Mouse (Mus musculus): ENCODE results near the gene Dnmbp. TPM values are rescaled to one million over a fixed set of nuclear protein-coding genes. Genes with fewer than 3 reads are reported as not detected.
"Not testable (repeated sequence)": the region's sequence is repeated elsewhere in the genome, so short reads cannot be mapped to it uniquely, and the experiment has no call there.

Dnmbp gene
- total RNA-seq, 2 experiments from 2014 or later = 2.3 to 5.0 TPM

DNA sequence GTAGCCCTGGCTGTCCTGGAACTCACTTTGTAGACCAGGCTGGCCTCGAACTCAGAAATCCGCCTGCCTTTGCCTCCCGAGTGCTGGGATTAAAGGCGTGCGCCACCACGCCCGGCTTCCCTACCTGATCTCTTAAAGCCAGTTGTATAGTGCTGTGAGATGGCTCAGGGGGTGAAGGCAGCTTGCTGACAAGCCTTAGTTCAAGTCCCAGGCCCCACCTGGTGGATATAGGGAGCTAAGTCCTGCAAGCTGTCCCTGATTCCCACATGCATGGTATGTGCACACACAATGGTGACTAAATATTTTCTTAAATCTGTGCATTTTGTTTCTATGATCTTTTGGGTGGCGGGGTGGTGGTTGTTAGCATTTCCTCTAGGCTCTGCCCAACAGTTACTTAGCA lies 12.9 kb upstream of the Dnmbp start:
- not testable (repeated sequence) for ATAC-seq (replicated peaks; ENCODE audit: low FRiP score, poor library complexity, severe bottlenecking)

DNA sequence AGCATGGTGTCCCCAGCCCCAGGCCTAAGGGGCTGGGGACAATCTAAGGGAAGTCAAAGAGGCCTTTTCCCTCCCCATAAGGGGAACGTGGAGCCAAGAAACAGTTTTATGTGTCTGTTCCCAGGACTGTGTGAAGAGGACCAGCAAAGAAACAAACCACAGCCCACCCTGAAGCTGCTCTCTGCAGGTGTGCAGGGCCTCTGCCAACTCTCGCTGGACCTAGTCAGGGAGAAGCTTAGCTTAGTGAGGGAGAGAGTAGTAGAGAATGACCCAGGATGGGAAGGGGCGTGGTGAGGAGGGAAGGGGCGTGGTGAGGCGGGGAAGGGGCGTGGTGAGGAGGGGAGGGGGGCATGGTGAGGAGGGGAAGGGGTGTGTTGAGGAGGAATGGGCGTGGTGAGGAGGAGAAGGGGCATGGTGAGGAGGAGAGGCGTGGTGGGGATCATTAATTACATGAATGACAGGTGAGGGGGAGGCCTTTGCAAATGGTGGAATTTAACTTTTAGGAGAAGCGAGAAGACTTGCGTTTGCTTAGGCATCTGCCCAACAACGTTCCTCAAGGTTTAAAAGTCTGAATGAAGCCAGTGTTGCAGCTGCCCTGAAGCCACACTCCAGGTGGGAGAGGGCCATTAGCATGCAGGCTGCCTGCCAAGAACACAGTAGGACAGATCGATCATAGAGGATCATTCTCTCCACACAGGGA lies 9.3 kb upstream of the Dnmbp start:
- ATAC-seq (replicated peaks; ENCODE audit: low FRiP score, poor library complexity, severe bottlenecking) = no peak

- no peak for ATAC-seq (replicated peaks; ENCODE audit: low FRiP score, poor library complexity, severe bottlenecking)
These were observed 4.6 kb upstream of the Dnmbp start for GRCm38 (mm10) chr19:43944566-43944965.

DNA sequence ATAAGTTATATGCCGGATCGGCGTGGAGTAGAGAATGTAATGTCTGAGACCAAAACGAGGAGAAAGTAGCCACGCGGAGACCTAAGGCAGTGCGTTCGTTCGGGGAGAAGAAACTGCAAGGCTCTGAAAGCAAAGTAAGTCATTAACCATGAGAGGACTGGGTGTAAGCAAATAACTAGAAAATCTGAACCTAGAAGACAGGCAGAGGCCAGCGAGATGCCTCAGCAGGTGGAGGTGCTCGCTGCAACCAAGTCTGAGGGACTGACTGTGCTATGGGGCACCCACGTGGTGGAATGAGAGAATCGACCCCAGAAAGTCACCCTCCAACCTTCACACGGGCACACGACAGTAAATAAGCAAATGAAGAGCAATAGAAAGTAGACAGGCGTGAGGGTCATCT lies 3.1 kb upstream of the Dnmbp start:
- ATAC-seq (replicated peaks; ENCODE audit: low FRiP score, poor library complexity, severe bottlenecking) = no peak

DNA sequence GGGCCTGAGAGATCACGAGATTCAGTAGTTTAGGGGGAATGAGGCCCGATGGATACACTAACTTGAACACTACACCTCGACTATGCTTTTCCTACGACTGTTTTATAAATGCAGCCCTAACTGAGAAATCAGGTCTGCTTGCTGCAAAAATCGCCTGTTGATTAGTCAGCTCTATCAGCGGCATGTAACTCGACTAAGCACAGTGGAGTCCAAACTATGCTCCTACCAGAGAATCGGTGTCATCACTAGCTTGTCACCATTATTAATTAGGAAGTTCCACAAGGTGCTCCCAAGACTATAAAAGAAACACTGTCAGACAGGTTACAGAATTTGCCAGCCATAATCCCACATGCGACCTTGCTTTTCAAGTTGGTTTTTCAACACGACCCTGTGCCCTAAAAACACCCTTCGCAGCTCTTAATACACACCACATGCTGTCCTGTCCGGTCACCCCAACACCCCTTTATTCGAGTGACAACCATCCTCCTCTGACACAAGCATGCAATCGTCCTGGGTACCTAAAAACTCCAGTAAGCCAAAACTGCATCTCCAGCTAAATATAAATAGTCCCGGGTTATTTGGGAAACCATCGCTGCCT lies 721 bp downstream of the Dnmbp start:
- no peak for ATAC-seq (replicated peaks; ENCODE audit: low FRiP score, poor library complexity, severe bottlenecking)

GRCm38 (mm10) chr19:43938355-43938754 lies 1.6 kb downstream of the Dnmbp start:
- ATAC-seq (replicated peaks; ENCODE audit: low FRiP score, poor library complexity, severe bottlenecking) = no peak

DNA sequence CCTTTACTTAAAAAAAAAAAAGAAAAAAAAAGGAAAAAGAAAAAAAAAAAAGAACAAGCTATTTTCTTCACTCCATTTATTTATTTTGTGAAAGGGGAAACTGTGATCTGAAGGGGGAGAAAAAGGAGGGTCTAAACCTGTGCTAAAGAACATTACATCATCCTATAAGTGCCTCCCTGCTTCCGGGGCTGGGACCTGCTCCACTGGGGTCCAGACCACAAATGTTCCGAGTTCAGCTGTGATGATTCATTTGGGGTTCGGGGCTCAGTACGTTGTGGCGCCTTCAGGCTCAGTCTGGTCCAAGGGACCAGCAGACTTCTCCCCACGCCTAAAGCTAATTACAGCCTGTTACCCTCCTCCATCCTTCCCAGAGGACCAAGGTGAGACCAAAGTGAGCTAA lies 9.1 kb downstream of the Dnmbp start:
- no peak for ATAC-seq (replicated peaks; ENCODE audit: low FRiP score, poor library complexity, severe bottlenecking)

GRCm38 (mm10) chr19:43930366-43930765 lies 9.6 kb downstream of the Dnmbp start:
- no peak for ATAC-seq (replicated peaks; ENCODE audit: low FRiP score, poor library complexity, severe bottlenecking)

DNA sequence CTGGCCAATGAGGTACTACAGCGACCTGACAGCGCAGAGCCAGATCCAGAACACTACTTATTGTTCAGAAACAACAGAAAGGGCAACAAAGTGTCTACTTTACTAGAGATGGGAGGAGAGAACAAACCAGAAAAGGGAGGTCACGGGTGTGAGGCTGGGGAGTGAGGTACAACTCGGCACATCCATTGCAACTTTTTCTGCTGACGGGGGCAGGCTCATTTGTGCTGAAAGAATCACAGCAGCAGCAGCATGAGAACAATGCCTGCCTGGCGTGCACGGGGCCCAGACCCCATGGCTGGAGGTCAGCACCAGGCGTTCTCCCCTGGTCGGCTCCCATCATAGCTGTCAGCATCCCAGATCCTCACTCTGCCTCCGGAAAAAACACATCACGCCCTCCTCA lies 10.1 kb downstream of the Dnmbp start:
- no peak for ATAC-seq (replicated peaks; ENCODE audit: low FRiP score, poor library complexity, severe bottlenecking)

- ATAC-seq (replicated peaks; ENCODE audit: low FRiP score, poor library complexity, severe bottlenecking) = no peak
These were observed 12.0 kb downstream of the Dnmbp start for GRCm38 (mm10) chr19:43927967-43928366.

DNA sequence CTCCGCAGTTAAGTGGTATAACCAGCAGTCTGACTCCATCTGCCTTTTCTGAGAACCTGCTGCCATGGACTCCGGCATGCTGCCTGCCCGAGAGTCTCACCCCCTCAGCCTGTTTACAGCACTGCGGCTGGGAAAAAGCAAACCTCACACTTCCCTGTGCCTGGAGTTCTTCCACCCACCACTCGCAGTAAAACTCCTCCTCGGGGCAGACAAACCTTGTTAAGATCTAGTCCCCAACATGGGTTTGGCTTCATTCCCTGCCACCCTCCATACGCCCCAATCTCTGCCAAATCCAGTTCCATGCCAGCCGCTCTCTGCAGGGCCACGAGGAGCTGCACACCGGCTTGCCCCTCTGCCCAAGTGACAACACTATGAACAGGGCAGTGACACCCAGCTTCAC lies 12.9 kb downstream of the Dnmbp start:
- no peak for ATAC-seq (replicated peaks; ENCODE audit: low FRiP score, poor library complexity, severe bottlenecking)

GRCm38 (mm10) chr19:43926141-43926987 lies 13.6 kb downstream of the Dnmbp start:
- ATAC-seq (replicated peaks; ENCODE audit: low FRiP score, poor library complexity, severe bottlenecking) = no peak

GRCm38 (mm10) chr19:43924361-43924760 lies 15.6 kb downstream of the Dnmbp start:
- ATAC-seq (replicated peaks; ENCODE audit: low FRiP score, poor library complexity, severe bottlenecking) = no peak

DNA sequence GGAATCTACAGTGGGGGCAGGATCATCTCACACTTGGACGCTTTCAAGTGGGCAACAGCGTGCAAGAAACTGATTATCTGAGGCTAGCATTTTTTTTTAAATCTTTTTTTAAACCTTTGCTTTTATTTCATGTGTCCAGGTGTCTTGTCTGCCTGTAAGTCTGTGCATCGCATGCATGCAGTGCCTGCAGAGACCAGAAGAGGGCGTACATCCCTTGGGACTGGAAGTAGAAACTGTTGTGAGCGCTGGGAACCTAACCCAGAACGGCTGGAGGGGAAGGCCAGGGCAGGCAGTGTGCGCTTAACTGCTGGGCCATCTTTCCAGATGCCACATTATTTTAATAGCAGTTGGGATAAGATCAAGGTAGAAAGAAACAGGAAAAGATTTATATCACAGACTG lies 17.0 kb downstream of the Dnmbp start:
- ATAC-seq (replicated peaks; ENCODE audit: low FRiP score, poor library complexity, severe bottlenecking) = no peak

- ATAC-seq (replicated peaks; ENCODE audit: low FRiP score, poor library complexity, severe bottlenecking) = no peak
These were observed 18.6 kb downstream of the Dnmbp start for GRCm38 (mm10) chr19:43921410-43921809.

DNA sequence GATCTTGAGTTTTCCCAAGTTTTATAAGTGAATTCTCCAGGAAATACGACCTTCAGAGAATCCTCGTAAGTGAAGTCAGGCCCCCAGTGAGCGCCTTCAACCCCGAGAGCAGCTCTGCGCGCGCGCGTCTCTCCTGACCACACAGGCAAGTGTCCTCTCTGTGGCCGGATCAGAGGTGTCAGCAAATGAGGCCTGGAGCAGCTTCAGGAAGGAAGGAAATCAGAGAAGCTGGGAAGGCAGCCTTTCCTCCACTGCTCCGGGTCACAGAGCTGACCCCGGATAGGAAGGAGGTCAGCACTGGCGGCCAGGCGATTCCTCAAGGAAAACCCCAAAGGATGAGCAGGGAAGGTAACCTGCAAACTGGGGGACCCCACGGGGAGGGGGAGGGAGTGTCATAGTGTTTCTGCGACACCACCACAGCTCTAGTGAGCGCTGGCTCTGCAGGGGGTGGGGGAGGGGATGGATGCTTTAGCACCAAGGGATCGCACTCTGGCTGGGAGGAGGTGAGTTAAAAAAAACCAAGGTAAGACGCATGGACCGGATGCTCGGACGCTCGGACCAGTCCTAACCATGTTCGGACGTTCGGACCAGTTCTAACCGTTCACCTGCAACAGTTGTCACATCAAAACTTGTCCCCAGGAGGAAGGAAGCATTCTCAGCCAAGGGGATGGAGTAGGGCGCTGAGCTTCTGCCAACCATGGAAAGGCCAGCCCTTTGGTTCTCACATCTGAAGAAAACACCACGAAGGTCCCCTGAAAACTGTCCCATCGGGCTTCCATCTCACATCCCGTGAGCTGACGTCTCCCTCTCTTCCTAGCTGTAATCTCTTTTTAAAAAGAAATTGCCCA lies 19.3 kb downstream of the Dnmbp start:
- ATAC-seq (replicated peaks; ENCODE audit: low FRiP score, poor library complexity, severe bottlenecking) = no peak

- ATAC-seq (replicated peaks; ENCODE audit: low FRiP score, poor library complexity, severe bottlenecking) = no peak
These were observed 20.1 kb downstream of the Dnmbp start for GRCm38 (mm10) chr19:43919841-43920240.

GRCm38 (mm10) chr19:43918834-43919233 lies 21.2 kb downstream of the Dnmbp start:
- ATAC-seq (replicated peaks; ENCODE audit: low FRiP score, poor library complexity, severe bottlenecking) = no peak

DNA sequence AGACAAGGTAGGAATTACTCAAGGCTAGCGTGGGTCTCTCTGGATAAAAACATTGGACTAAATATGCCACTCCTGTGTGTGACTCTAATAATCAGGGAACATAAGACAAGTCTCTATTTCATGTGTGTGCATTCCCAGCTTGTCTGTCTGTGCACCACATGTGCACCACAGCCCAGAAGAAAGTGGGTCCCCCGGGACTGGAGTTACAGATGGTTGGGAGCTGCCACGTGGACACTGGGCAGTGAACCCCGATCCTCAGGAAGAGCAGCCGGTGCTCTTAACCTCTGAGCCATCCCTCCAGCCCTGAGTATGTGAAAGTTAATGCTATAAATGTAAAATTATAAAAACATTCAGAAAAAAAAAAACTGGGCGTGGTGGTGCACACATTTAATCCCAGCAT lies 22.2 kb downstream of the Dnmbp start:
- ATAC-seq (replicated peaks; ENCODE audit: low FRiP score, poor library complexity, severe bottlenecking) = no peak

DNA sequence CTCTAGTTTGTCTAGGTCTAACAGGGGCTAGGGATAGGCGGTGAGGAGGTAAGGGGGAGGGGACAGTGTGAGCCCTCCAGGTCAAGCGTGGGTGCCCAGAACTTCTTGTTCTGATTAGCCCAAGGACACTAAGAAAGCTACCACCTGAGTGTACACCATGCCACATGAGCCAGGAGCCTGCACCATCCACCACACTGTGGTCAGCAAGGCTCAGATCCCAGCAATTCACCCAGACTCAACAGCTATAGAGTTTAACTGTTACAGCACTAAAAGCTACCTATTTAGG lies 22.6 kb downstream of the Dnmbp start:
- no peak for ATAC-seq (replicated peaks; ENCODE audit: low FRiP score, poor library complexity, severe bottlenecking)

Measured in erythroid progenitor cell, adult 5-6 weeks (primary cell).